Mouse (Mus musculus) kidney, adult 2 months (tissue): ENCODE results near the gene Rab20.

Experiments
- CTCF ChIP-seq: fragments of 200-500 bp; conservative IDR thresholded peaks from 2 replicates; pipeline ENCODE4 v1.5.1; 2011; ENCODE audit warnings: low read depth, mild to moderate bottlenecking, control low read depth, low read length, moderate library complexity, mixed read lengths; ENCODE audit not compliant: insufficient read depth, insufficient read length
- POLR2A ChIP-seq: fragments of 200-500 bp; IDR thresholded peaks from one replicate; pipeline ENCODE4 v1.6.1; 2011; ENCODE audit warnings: low read depth, low read length, control low read depth

- no peak for TF ChIP-seq POLR2A
- no peak for TF ChIP-seq CTCF
Measured at GRCm38 (mm10) chr8:11454228-11454627, 24.3 kb downstream of the Rab20 start.
